Mouse (Mus musculus) kidney, adult 18-20 months (tissue): ENCODE measurements around the gene Dpep1.
A peak's percentile ranks its signal among the peaks of the same experiment; 100 is the strongest.
"Not testable (repeated sequence)": the region's sequence is repeated elsewhere in the genome, so short reads cannot be mapped to it uniquely, and the experiment has no call there.

Source experiments
- DNase-seq: peaks from one replicate; pipeline ENCODE4 v3.0.0; 2021

Gene Dpep1

GRCm38 (mm10) chr8:123185566-123186409 is at the start of gene Dpep1:
Gene Dpep1, plus strand, starts transcription at chr8:123186242.
- DNase-seq, result peak; percentile 58

GRCm38 (mm10) chr8:123136287-123136686 is 49.8 kb upstream of the Dpep1 start:
- DNase-seq, result no peak

- DNase-seq, result no peak
These were observed 48.4 kb upstream of the Dpep1 start for GRCm38 (mm10) chr8:123137645-123138077.

GRCm38 (mm10) chr8:123138741-123139140 is 47.3 kb upstream of the Dpep1 start:
- DNase-seq, result no peak

DNA sequence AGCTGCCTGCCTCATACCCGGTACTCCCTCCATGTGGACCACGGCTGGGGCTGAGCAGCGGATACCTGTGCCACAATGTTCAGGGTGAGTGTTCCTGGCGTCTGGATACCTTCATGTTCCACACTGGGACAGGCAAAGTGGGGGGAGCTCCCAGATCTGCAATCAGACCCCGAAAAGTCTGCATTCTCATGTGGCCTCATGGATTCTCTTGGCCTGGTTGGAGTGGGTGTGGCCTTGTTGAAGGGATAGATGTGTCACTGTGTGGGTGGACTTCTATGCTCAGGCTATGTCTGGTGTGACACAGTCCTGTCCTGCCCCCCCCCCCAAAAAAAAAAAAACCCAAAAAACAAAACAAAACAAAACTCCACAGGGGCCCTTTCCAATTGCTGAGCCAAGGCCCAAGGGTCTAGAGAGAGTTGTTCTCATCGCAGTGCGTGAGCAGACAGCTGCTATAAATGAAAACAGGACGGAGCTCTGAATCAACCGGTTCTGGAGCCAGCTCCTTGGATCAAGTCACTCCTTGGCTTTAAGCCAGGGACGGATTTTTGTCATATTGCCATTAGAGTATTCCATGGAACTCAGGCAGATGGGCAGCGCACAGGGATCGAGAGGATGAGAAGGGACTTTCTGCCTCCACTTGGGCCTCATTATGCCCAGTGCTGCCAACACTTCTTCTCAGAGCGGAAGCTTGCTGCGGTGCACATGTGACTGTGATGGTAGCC is 44.1 kb upstream of the Dpep1 start:
- DNase-seq, result peak; percentile 54

DNA sequence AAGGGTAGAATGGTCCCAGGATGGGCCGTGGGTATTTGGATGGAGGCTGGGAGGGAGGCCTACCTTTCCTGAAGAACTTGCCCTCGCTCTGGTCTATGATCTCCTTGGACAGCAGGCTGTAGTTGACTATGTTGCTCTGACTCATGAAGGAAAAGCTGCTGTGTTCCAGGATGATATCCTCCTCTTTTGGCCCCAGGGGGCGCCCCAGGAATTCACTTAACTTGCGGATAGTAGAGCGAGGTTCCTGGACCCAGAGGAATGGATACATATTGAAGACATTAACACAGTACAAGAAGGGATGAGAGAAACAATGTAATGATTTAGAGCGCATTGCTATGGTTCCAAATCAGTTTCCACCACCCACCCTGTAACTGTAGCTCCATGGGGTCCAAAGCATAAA is 40.8 kb upstream of the Dpep1 start:
- peak; percentile 47 for DNase-seq

DNA sequence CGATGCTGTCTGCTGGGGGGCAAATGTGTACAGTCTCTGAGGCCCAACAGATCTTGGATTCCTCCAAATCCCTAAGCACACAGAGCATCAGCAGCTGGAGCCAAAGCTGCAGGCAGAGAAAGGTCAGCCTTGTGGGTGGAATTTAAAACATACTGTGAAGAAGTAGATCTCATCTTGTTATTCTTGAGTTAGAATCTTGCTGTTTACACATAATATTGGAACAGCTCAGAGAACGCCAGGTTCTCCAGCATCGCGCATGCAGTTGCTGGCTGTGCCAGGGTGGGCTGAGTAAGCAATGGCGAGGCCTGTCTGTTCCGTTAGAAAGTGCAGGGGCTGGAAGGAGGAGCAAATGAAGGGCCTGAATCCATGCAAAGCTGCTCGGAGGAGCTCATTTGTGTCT is 39.7 kb upstream of the Dpep1 start:
- DNase-seq, result no peak

GRCm38 (mm10) chr8:123150737-123151171 is 35.3 kb upstream of the Dpep1 start:
- no peak for DNase-seq

DNA sequence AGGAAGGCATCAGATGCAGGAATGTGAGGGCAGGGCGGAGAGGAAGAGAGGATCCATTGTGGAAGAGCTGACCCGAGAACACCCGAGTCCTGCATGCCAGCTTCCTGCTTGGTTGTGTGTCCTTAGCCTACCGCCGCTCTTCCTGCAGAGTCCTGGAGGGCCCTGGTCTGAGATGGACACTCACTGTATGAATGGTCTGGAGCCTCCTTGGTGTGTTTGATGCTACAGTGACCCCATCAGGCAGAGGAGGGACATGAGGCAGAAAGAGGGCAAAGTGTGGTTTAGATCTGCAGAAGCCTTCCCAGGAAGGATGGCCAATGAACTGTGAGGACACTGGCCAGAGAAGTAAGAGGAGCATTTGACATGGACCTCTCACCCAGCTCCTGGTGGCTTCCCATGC is 30.9 kb upstream of the Dpep1 start:
- DNase-seq, result no peak

DNA sequence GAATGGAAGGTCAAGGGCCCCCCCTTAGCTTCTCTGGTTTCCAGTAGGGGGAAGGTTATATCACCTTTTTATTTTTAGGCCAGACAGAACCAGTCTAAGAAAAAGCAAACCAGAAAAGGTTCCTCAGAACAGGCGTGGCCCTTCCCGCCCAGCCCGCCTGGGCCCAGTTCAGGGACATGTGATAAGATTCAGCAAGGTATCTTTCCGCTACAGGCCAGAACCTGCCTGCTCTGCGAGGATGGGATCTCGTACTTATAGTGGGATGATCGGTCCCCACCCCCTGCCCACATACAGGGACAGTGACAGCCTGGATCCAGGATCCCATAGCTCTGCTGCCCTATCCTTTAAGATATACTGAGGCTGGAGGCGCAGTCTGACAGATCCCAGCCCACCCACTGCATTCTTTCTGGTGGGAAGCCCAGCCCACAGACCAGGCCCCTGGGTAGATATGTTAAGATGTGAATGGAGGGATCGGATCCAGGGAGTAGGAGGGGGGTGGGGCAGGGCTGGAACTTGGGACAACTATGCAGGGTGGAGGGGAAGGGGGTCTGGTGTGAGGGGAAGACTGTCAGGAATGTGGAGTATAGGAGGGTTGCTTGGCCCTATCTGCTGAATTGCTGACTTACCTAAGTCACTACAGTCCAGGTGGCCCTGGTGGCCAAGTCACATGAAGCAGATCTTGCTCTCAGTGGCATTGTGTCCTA is 29.8 kb upstream of the Dpep1 start:
- no peak for DNase-seq

- DNase-seq, result no peak
These were observed 28.1 kb upstream of the Dpep1 start, which contains the start of gene Sult5a1 for GRCm38 (mm10) chr8:123157888-123158465. Gene Sult5a1, minus strand, starts transcription at chr8:123158315.

GRCm38 (mm10) chr8:123181391-123181790 is 4.7 kb upstream of the Dpep1 start:
- DNase-seq, result peak; percentile 75

DNA sequence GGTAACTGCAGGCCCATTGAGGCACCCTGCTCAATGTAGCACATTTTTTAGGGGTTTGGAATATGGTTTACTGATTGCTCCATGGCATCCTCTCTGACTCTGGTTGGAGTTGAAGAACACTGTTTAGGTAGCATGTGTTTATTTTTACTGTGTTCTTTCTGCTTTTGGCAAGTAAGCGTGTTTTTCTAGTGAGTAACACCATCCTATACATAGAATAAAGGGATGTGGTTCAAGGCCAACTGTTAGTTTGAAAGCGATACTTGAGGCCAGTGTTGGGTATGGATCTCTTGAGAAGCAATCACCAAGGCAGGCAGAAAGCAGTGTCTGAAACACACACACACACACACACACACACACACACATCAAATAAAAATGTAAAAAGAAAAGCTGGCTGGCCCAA is 2.0 kb downstream of the Dpep1 start:
- no peak for DNase-seq

DNA sequence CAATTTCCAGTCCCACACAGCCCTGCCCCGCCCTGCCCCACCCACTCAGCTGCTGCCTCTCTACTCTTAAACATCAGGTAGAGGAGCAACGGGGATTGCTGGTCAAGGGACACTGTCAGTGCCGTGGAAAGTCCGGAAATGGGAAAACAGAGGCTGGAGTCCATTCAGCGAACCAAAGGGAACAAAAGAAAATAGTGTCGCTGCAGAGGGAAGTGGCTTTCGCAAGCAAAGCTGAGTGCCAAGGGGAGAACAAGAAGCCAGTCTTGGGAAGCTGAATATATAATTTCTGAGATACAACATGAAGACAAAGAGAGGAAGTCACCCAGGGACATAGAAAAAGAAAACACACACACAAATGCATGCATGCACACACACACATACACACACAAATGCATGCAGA is 2.8 kb downstream of the Dpep1 start:
- DNase-seq, result no peak

DNA sequence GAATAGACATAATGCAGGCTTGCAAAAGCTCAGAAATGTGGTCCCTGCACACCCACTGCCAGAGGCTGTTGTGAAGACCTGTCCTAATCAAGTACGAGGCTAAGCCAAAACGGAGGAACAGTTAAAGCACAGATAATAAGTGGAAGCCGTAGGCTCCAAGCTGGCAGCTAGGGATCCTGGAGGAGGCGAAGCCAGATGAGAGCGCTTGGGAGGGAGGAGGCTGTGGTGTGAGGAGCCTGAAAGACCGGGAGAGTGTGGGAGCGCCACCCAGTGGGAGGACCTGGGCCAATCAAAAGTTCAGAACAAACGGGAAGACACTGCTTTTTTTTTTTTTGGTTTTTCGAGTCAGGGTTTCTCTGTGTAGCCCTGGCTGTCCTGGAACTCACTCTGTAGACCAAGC is 4.6 kb downstream of the Dpep1 start:
- DNase-seq, result peak; percentile 85

GRCm38 (mm10) chr8:123191908-123192307 is 5.9 kb downstream of the Dpep1 start:
- DNase-seq, result no peak

GRCm38 (mm10) chr8:123193771-123194170 is 7.7 kb downstream of the Dpep1 start:
- no peak for DNase-seq

DNA sequence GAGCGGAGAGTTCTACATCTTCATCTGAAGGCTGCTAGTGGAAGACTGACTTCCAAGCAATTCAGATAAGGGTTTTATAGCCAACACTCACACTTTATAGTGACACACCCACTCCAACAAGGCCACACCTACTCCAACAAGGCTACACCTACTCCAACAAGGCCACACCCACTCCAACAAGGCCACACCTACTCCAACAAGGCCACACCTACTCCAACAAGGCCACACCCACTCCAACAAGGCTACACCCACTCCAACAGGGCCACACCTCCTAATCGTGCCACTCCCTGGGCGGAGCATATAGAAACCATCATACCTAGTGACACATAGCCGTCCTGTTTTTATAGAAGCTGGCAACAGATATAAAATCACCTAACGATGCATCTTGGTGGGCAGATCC is 11.0 kb downstream of the Dpep1 start:
- not testable (repeated sequence) for DNase-seq

DNA sequence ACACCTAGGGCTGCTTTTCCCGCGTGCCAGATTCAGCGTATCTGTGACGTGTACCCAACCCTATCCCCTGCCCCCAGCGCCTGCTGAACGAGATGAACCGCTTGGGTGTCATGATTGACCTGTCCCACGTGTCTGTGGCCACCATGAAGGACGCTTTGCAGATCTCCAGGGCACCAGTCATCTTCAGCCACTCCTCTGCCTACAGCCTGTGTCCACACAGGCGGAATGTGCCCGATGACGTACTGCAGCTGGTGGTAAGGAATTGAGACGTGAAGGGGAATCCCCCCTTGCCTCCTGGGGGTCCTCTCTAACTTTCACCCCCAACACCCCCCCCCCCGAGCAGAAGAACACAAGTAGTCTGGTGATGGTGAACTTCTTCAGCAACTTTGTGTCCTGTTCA is 13.8 kb downstream of the Dpep1 start:
- DNase-seq, result no peak

GRCm38 (mm10) chr8:123202288-123202687 is 16.2 kb downstream of the Dpep1 start:
- peak; percentile 77 for DNase-seq

DNA sequence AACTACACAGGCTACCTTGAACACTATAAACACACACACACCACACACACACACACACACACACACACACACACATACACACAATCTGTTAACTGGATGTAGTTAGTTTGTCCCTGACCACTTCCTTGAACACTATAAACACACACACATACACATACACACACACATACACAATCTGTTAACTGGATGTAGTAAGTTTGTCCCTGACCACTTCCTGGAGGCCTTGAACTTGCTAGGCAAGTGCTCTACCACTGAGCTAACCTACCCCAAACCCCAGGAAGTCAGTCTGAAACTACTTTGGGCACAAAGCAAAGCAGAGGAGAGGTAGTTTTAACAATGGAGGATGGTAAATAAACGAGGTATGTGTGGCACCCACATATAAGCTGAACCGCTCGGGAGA is 17.5 kb downstream of the Dpep1 start:
- DNase-seq, result no peak

DNA sequence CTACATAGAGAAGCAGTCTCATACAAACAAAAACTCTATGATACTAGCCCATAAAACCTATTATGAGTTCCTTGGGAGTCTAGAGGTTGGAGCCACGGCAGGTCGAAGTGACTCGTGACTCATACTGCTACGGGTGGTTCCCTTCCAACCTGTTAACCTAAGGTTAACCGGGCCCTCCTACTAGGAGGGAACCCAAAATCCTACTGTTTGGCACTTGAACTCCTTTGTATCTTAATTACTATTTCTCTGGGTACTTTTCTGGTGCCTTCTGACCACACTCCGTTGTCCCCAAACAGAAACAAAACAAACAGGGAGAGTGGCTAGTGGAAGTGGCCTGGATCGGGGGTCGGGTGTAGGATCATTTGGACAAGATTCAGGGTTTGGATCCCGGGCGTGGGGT is 25.8 kb downstream of the Dpep1 start:
- DNase-seq, result no peak
